Mouse (Mus musculus): ENCODE results near the gene Gm8677.
"Not testable (repeated sequence)": the region's sequence is repeated elsewhere in the genome, so short reads cannot be mapped to it uniquely, and the experiment has no call there.

Gm8677 gene

GRCm38 (mm10) chr7:22534787-22535186, at the start of gene Gm8677:
Gene Gm8677 (minus strand): TSS chr7:22534887.
- not testable (repeated sequence) for DNase-seq

DNA sequence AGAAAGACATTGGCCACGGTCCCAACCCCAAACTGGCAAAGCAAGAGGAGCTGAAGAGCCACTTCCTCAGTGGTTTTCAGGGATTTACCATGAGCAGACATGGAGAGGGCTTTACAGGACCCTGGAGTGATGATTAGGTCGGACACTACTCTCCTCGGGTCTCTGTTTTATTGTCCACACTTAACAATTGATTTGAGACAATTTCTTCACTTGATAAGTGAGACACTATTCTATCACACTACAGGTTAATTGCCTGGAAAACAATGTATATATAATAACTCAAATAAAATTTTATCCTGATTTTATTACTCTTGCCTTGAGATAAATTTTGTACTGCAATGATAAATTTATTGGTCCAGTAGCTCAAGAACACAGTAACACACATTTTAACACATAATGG, 30.6 kb upstream of the Gm8677 start, which contains the start of gene Gm4201:
Gene Gm4201 (minus strand): TSS at position 101 of the 400 bp plus-strand sequence.
- not testable (repeated sequence) for DNase-seq

GRCm38 (mm10) chr7:22522667-22523066, 12.0 kb downstream of the Gm8677 start, which contains the start of gene Vmn1r152:
Gene Vmn1r152 (plus strand): TSS chr7:22522967.
- not testable (repeated sequence) for DNase-seq

DNA sequence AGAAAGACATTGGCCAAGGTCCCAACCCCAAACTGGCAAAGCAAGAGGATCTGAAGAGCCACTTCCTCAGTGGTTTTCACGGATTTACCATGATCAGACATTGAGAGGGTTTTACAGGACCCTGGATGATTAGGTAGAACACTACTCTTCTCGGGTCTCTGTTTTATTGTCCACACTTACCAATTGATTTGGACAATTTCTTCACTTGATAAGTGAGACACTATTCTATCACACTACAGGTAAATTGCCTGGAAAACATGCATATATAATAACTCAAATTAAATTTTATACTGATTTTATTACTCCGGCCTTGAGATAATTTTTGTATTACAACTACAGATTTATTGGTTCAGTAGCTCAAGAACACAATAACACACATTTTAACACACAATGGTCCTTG, 35.1 kb downstream of the Gm8677 start, which contains the start of gene Vmn1r151:
Gene Vmn1r151 (minus strand): TSS at position 101 of the 400 bp plus-strand sequence.
- not testable (repeated sequence) for DNase-seq

Data from thymus, postnatal 4 days (tissue).